Mouse (Mus musculus): ENCODE data around the gene Spryd3.
A peak's percentile ranks its signal among the peaks of the same experiment; 100 is the strongest.
"Not testable (repeated sequence)": the region's sequence is repeated elsewhere in the genome, so short reads cannot be mapped to it uniquely, and the experiment has no call there.

The Spryd3 gene

DNA sequence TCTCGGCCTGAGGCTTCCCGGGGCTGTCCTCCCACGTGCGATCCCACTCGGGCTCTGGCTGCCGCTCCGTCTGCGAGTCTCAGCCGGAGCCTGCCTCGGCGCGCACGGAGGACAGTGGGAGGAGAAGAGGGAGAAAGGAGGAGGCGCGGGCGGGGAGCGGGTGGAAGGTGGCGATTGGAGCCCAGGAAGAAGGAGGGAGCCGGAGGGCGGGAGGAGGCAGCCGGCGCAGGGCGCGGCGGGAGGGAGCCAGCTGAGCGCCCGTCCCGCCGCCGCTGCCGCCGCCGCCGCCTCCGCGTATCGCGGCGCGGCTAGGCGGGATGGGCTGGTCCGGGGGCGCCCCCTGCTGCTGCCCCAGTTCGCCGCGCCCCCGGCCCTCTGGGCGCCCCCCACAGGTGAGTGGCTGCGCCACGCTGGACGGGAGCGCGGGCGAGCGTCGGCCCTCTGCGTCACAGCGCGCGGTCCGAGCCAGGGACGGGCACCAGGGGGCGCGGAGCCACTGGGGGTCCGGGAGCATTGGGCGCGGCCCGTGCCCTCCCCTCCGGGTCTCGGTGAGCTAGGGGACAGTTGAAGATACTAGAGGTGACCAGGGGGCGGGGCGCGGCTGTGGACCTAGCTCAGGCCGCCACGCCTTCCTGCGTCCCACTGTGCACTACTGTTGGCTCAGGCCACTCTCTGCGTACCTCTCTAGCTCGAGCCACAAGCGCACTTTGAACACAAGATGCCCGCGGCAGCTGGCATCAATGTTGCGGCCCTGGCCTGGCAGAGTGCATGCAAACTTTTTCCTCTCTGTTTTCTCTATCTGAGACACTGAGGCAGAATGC lies 35.7 kb downstream of the Spryd3 start, which contains the start of gene Tns2:
Gene Tns2 (plus strand): TSS at position 253 of the 821 bp plus-strand sequence.
- DNase-seq (ENCODE audit: inconsistent ontology term), result peak; percentile 94

DNA sequence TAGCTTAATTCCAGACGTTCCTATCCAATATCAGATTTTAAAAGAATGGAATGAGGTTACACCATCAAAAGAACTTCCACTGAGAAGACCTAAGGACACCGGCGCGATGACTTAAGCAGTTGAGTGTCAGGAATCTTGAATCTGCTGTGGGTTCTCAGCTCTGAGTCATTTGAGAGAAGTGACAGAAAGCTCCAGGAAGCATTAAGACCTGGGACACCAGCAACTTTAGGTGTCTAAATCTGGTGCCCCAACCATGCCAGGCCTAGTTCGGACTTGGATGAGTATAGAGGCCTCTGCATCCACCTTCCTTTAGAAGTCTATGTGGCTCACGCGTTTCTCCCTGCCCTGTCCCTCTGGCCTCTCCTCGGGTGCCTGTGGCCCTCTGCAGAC lies 36.3 kb downstream of the Spryd3 start:
- no peak for DNase-seq (ENCODE audit: inconsistent ontology term)

DNA sequence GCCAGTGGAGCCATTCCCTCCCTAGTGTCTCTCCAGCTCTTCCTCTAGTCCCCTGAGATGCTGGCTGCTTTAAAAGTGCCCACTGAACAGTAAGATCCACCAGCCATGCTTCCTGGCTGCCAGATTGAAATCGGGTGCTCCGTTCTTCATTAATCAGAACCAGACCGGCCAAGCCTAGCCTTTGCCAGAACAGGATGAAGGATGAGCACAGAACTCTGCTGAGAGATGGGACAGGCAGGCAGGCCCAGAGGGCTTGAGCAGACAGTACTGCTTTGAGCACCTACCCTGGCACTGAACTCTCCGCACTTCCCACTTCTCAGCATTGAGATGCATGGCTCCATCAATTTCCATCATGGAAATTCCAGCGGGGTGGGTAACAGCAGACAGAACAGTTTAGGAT lies 36.8 kb downstream of the Spryd3 start:
- DNase-seq (ENCODE audit: inconsistent ontology term), result no peak

DNA sequence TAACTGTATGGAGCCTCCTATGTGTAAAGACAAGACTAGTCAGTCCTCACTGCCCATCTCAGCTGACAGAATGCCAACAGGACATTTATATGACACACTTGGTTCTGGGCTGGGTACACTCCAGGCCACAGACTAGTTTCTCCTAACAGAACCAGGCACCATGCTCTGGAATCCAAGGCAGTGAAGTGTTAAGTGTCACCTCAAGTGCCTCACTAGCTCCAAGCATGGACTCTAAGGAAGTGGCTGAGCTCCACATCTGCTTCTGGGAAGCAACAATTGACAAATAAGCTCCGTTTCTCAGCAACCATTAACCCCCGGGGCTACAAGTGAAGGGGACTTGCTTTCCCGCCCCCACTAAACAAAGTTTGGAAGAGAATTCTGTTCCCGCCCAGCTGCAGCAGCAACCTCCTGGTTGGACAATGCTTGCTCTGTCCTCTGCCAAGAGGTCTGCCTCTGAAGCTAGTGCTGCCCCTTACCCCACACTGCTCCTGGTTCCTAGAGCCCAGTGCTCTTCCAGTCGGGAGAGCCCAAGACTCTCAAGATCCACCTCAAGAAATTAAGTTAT lies 38.0 kb downstream of the Spryd3 start:
- no peak for DNase-seq (ENCODE audit: inconsistent ontology term)

DNA sequence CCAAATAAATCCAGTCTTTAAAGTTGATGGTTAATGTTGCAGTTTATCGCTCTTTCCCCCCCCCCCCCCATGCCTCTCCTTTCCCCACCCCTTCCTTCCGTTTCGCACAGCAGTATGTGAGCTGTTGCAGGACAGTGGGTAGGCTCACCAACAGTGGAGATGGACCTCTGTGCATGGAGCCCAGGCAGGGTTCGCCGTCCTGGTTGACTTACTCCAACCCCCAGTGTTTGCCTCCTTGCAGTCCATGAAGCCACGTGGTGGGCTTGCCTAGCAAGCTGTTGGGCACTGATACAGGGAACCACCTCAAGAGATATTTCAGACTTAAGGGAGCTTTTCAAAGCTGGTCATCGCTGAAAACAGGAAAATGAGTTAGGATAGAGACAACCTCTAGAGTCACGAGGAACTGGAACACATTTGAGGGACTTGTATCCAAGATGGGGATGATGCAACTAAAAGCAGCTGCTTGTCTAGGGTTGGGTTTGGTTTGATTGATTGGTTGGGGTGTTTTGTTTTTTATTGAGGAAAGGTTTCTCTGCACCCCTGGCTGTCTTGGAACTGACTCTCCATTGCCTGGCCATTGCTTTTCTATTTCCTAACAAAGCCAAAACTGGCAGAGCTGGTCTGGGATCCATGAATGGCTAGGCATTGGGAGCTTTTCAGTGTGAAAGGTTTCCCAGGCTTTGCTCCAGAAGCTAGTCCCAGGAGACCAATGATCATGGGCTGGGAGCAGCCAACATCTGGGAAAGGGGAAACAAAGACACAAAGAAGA lies 38.7 kb downstream of the Spryd3 start:
- no peak for DNase-seq (ENCODE audit: inconsistent ontology term)

DNA sequence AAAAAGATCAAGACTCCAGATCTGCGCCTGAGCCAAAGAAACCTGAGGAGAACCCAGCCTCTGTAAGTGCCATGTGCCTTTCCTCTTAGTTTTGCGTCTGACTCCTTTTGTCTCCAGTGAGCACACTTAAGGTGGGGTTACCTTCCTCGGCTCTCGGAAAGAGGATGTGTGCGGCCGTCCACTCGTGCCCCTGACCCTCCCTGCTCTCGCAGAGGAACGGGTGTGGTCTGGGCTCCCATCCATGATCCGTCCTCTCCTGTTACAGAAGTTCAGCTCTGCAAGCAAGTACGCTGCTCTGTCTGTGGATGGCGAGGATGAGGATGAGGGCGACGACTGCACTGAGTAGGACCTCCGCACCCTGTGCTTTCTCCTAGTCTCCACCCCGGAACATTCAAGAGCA lies 41.0 kb downstream of the Spryd3 start:
- no peak for DNase-seq (ENCODE audit: inconsistent ontology term)

DNA sequence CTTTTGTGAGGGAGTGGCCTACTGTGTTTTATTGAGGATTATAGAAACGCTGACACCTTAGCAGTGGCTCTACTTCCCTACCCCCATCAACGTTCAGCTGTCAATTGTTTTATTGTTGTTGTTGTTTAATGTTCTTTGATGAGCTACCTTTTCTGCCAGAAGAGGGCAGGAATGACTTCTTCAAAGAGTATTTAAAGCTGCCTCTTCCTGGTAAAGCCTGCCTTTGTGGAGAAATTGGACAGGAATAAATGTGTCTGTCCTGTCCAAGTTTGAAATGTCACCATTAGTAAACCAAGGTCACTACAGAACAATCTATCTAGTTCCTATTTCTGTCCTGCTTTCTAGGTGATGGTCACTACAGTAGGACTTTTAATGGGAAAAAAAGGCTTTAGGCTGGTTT lies 41.9 kb downstream of the Spryd3 start:
- no peak for DNase-seq (ENCODE audit: inconsistent ontology term)

DNA sequence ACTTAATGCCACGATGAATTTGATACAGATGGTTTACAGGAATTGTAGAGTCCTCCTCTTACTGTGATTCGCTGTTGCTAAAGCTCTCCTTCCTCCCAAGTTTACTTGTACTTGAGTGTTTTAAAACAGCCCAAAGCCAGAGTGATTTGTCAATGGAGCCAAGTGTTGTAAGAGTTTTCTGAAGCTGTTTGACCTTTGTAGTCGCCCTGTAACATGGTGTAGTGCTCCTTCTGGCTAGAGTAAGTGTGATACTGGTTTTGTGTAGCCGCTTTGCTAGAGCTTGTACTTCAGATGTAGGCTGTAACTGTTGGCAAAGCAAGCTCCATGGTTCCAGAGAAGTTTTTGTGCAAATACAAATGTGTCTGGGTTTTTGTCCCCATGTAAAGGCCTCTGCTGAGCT lies 43.8 kb downstream of the Spryd3 start:
- no peak for DNase-seq (ENCODE audit: inconsistent ontology term)

DNA sequence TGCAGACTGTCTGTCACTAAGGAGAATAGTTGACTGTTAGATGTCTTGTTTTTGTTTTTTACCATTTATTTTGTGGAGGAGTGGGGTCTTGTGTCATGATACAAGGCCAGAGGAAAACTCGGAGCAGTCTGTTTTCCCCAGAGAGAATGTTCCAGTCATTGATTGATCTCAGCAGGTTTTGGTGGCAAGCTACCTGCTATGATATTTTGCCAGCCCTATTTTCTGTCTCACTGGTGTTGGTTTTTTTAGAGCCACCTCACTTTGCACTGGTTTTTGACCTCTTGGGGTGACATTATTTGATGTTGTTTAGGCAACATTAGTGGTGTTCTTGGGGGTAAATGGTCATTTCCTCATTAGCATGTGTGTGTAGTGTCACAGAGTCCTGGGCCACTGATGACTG lies 44.3 kb downstream of the Spryd3 start:
- DNase-seq (ENCODE audit: inconsistent ontology term), result no peak

DNA sequence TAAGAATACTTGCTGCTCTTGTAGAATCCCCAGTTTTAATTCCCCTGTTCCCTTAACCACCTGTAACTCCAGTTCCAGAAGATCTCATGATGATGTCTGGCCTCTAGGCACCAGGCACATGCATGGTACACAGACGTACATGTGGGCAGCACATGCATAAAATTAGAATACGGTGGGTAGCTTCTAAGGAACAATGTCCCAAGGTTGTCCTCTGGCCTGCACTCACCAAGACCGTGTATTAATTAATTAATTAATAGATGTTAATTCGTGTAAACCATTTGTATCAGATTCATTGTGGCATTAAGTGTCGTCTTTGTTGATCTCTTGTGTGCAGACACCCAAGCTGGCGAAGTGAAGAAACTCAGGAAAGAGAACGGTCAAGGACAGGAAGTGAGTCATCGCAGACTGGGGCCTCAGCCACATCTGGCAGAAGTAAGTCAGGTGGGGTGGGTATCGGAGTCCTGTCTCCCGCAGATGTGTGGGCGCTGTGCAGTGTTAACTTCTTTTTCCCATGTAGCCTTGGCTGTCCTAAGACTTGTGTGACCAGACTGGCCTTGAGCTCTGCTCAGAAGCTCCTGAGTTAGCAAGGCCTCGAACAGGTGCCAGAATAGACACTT lies 44.9 kb downstream of the Spryd3 start:
- no peak for DNase-seq (ENCODE audit: inconsistent ontology term)

DNA sequence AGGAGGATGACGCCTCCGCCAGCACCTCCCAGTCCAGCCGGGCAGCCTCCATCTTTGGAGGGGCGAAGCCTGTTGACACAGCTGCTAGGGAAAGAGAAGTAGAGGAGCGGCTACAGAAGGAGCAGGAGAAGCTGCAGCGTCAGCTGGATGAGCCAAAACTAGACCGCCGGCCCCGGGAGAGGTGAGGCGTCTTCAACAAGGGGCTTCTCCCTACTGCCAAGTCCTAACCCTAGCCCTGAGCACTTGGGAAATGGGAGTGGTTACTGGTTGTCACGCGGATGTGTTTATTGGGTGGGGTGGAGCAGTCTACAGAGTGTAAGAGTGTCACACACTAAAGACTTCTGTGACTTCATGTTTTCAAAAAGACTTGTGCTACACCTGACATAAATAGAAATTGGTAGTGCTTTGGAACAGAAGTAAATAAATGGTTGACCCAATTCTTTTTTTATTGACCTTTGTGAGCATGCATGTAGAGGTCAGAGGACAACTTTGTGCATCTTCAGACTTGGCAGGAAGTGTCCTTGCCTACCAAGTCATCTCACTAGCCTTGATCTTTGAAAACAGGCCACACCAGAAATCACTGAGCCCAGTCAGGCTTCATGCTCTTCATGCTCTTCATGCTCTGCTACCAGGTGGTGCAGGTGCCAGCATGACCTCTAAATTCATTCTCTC lies 46.0 kb downstream of the Spryd3 start:
- DNase-seq (ENCODE audit: inconsistent ontology term), result no peak

DNA sequence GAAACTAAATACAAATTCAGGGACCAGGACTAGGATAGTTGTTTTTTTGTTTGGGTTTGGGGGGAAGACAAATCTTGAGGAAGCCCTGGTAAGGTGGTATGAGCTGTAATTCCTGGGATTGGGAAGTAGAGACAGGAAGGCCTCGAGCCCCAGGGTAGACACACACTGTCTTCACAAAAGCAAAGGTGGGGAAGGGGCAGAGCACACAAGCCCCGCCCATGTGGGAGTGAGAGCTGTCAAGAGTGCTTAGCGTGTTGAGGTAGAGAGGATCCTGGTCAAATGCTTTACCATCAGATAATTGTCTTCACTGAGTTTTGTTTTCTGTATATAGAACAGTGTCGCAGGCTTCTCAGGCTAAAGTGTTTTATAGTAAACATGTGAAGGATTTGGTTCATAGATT lies 53.0 kb downstream of the Spryd3 start:
- no peak for DNase-seq (ENCODE audit: inconsistent ontology term)

DNA sequence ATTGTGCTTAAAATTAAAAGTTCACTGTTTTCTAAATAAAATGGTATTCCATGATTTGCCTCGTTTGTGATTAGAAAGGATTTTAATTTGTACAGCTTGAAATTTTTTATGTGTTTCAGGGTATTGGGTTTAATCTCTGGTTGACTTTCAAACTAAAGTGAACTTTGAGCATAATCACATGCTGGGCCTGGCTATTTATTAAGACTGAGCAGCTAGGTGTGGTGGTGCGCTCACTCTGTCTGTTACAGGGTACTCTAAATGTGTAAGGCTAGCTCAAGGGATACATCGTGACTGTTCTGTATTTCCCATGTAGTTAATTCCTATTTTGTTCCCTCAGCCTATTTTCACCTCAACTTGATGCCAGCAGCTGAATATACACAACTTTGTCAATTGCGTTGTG lies 53.9 kb downstream of the Spryd3 start:
- DNase-seq (ENCODE audit: inconsistent ontology term), result no peak

DNA sequence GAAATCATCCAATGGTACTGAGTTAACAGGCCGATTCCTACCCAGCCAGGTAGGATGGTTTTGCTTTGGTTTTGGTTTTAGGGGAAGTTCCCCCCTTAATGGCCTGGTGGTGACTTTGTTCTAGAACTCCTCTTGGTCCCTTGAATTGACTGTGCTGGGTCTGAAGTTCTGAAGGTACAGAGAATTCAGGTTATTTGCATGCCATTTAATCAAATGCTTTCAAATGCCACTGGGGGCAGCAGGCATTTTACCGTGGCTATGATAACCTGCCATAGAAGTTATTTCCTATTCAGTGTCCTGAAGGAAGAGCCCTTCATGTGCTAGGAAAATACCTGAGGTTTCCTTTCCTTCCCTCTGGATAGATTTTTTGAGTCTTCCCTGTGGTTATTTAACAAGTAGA lies 55.6 kb downstream of the Spryd3 start:
- no peak for DNase-seq (ENCODE audit: inconsistent ontology term)

DNA sequence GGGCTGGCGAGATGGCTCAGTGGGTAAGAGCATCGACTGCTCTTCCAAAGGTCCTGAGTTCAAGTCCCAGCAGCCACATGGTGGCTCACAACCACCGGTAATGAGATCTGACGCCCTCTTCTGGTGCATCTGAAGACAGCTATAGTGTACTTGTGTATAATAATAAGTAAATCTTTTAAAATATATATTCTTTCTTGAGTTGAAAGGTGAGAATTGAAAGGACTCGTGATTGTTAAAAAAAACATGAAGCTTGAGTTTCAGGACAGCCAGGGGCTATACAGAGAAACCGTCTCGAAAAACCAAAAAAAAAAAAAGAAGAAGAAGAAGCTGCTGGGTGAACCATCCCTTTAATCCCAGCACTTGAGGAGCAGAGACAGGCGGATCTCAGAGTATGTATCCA lies 56.1 kb downstream of the Spryd3 start:
- not testable (repeated sequence) for DNase-seq (ENCODE audit: inconsistent ontology term)

DNA sequence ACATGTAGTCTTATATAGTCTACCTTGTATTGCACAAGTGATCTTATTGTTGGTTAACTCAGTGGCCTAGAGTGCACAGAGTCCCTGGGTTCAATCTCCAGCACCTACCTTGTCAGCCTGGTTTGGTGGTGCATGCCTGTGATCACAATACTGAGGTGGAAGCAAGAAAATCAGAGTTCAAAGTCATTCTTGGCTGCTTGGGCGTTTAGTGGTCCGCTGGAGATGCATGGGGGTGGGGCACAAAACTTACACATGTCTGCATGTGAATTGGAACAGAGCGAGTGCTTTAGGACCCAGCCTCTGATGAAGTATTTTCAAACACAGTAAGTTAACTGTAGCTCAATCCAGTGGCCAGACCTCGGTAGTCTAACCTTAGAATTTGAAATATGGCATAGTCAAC lies 56.8 kb downstream of the Spryd3 start:
- DNase-seq (ENCODE audit: inconsistent ontology term), result no peak

DNA sequence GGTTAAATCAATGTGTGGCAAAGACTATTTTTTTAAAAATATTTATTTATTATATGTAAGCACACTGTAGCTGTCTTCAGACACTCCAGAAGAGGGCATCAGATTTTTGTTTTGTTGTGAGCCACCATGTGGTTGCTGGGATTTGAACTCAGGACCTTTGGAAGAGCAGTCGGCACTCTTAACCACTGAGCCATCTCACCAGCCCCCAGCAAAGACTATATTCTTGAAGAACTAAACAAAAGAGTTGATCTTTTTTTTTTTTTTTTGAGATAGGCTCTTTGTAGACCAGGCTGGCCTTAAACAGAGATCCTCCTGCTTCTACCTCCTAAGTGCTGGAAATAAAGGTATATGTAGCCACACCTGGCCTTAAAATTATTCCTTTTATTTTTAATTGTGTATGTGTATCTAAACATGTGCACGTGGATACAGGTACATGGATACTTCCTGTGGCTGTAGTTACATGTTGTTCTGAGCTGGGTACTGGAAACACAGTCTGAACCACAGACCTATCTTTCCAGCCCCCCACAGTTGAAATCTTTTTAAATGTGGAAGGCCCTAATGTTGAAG lies 58.8 kb downstream of the Spryd3 start:
- no peak for DNase-seq (ENCODE audit: inconsistent ontology term)

DNA sequence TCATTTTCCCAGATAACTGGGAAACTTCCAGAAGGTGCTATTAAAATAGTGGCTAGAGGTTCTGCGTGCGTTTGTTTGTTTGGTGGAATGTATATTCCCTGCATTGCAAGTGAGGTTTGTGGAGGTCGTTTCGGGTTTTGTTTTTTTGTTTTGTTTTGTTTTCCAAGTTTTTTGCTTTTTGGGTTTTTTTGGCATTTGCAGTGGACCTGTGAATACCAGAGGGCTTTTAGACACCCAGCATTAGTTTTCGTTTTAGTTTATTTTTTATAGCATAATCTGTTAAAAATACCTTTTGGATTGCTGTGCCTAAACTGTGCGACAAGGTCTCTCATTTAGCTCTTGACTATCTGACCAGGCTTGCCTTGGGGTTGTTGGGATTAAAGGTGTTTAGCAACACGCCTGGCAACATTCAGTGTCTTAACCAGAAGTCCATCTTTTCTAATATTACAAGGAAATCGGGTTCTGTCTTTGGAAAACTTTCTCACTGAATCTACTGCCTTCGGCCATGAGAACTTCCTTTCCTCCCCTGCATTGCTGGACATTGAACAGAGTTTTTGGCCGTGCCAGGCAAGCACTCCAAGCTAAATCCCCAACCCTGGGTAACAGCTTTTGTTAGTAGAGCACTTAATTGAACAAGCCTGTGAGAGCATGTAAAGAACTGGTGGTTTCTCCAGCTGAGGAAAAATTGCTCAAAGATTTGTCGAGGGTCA lies 61.0 kb downstream of the Spryd3 start:
- no peak for DNase-seq (ENCODE audit: inconsistent ontology term)

DNA sequence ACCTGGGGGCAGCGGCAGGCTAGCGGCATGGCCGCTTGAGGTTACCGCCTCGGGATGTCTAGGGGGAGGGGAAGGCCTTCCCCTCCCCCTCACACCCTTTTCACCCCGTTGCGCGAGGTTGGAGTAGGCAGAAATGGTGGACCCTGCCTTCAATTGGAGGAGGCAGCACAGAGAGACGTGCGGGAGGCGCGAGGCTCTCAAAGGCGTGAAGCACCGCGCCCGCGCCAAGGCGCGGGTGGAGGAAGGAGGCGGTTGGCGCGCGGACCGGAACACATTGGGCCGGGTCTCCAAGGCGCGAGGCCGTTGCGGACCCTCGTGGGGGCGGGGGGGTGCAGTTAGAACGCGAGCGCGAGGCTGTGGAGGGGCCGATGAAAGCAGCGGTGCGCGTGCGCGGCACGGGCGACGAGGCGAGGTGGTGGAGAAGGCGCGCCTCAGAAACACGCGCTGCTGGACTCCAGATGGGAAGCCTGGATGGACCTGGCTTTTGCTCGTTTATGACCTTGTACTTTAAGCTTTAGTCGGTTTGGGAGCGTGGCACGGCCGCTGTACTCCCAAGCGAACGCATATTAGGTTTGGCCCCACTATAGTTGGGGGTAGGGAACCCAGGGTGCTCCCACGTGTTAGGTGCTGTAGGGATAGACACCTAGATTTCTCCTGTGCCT lies 61.8 kb downstream of the Spryd3 start:
- peak; percentile 68 for DNase-seq (ENCODE audit: inconsistent ontology term)

DNA sequence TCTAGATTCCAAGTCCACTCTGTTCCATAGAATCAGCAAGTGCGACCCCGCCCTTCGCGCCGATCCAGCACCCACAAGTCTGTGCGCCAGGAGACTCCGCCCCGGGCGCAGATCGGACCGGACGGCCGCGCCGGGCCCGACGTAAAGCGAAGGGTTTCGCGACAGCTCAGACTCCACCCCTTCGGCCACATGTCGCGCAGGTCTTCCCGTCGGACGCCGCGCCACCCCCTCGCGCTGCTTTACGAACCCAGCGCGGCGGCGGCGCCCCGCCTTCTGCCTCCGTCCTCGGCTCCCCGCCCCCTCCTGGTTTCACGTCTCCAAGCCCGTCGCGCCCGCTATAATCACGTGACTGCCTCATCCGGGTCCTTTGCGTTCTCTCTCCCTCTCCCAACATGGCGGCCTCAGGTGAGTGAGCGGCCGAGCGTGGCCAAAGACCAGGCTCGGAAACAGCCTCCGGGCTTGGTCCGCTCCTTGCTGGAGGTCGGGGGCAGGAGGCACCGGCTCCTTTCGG lies 62.4 kb downstream of the Spryd3 start, which contains the start of gene Eif4b:
Gene Eif4b (plus strand): TSS at position 215 of the 511 bp plus-strand sequence.
- DNase-seq (ENCODE audit: inconsistent ontology term), result peak; percentile 100

All from Muller cell, postnatal 12 days (primary cell).